Mouse (Mus musculus): ENCODE data around the gene Dixdc1. TPM values are rescaled to one million over a fixed set of nuclear protein-coding genes. Genes with fewer than 3 reads are reported as not detected.

The Dixdc1 gene
- polyA plus RNA-seq, 1 experiment: not detected

GRCm38 (mm10) chr9:50718878-50719277 lies 20.4 kb downstream of the Dixdc1 start:
- H3K36me3 ChIP-seq (ENCODE audit: control insufficient read depth): no peaks in the 10 kb centered on the region
- no peaks in the 10 kb centered on the region for H3K4me1 ChIP-seq (ENCODE audit: control insufficient read depth)
- H3K4me3 ChIP-seq (replicated peaks): no peak overlapping the region
- H3K27me3 ChIP-seq (ENCODE audit: control insufficient read depth): peaks cover 2% of the 10 kb centered on the region; the same call in 1 of the 2 replicates
- H3K9me3 ChIP-seq (ENCODE audit: control insufficient read depth, low read length): no peaks in the 10 kb centered on the region
- no peak for TF ChIP-seq GATA1 (IDR thresholded peaks at IDR 0.05; ENCODE audit: low read length)
- no peak for TF ChIP-seq TAL1 (IDR thresholded peaks at IDR 0.05; ENCODE audit: low read length)

DNA sequence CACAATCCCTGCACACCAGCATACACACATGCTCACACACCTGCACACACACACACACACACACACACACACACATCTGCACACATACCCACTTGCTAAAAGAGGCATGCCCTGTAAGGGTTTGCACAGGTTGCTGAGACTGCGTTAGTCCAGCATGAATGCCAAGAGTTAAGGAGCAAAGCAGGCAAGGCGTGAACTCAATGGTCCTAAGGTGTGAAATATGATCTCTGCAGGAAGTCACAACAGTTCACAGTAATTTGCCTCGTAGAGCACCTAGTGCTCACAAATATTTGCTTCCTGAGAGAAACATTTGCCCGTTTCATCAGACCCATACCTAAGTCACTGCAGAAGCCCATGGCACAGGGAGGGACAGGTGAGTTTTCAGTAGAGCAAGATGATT lies 25.1 kb downstream of the Dixdc1 start:
- no peak overlapping the region for H3K4me3 ChIP-seq (replicated peaks)
- no peaks in the 10 kb centered on the region for H3K36me3 ChIP-seq (ENCODE audit: control insufficient read depth)
- no peaks in the 10 kb centered on the region for H3K4me1 ChIP-seq (ENCODE audit: control insufficient read depth)
- no peak for TF ChIP-seq GATA1 (IDR thresholded peaks at IDR 0.05; ENCODE audit: low read length)
- TF ChIP-seq TAL1 (IDR thresholded peaks at IDR 0.05; ENCODE audit: low read length): no peak
- H3K27me3 ChIP-seq (ENCODE audit: control insufficient read depth): 0 out of 2 replicates have a peak, but pooled peaks cover 2% of the 10 kb centered on the region
- no peaks in the 10 kb centered on the region for H3K9me3 ChIP-seq (ENCODE audit: control insufficient read depth, low read length)

DNA sequence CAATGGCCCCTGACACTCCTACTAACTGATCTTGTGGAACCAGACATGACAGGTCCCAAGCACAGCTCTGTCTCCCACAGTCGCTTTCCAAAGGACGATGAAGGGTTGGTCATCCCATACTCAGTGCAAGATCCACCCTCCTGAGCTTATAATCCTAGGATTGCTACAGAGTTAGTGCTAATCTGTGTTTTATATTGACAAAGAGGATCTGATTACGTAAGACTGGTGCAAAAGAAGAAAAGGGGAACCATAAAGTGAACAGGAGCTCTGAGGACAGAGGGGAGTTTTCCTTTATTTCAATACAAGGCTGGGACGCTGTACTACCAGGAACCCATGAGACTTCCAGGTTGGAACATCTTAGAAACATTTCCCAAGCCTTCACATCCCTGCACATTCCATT lies 28.0 kb downstream of the Dixdc1 start:
- TF ChIP-seq GATA1 (IDR thresholded peaks at IDR 0.05; ENCODE audit: low read length) (no peak), TAL1 (IDR thresholded peaks at IDR 0.05; ENCODE audit: low read length) (no peak)
- H3K4me3 ChIP-seq (replicated peaks): no peak overlapping the region
- no peaks in the 10 kb centered on the region for H3K4me1 ChIP-seq (ENCODE audit: control insufficient read depth)
- H3K27me3 ChIP-seq (ENCODE audit: control insufficient read depth): 0 out of 2 replicates have a peak, but pooled peaks cover 2% of the 10 kb centered on the region
- H3K9me3 ChIP-seq (ENCODE audit: control insufficient read depth, low read length): no peaks in the 10 kb centered on the region
- H3K36me3 ChIP-seq (ENCODE audit: control insufficient read depth): no peaks in the 10 kb centered on the region

DNA sequence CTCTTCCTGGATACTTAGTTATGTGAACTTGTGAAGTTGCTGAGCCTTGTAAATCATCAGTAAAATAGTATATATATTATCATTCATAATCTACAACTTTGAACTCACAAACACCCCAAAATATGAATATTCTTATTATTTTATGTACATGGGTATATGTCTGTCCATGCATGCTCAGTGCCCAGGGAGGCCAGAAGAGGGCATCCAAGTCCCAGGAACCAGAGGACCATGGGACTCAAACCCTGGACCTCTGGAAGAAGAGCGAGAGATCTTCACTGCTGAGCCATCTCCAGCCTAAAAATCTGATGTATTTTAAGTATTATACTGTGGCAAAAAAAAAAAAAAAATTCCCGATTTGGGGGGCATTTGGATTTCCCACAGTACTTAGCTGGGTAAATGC lies 30.2 kb downstream of the Dixdc1 start:
- Histone ChIP-seq H3K9me3 (ENCODE audit: control insufficient read depth, low read length) (no peaks in the 10 kb centered on the region), H3K4me3 (replicated peaks) (no peak overlapping the region), H3K36me3 (ENCODE audit: control insufficient read depth) (no peaks in the 10 kb centered on the region), H3K27me3 (ENCODE audit: control insufficient read depth) (no peaks in the 10 kb centered on the region), H3K4me1 (ENCODE audit: control insufficient read depth) (no peaks in the 10 kb centered on the region)
- no peak for TF ChIP-seq GATA1 (IDR thresholded peaks at IDR 0.05; ENCODE audit: low read length)
- TF ChIP-seq TAL1 (IDR thresholded peaks at IDR 0.05; ENCODE audit: low read length): no peak

DNA sequence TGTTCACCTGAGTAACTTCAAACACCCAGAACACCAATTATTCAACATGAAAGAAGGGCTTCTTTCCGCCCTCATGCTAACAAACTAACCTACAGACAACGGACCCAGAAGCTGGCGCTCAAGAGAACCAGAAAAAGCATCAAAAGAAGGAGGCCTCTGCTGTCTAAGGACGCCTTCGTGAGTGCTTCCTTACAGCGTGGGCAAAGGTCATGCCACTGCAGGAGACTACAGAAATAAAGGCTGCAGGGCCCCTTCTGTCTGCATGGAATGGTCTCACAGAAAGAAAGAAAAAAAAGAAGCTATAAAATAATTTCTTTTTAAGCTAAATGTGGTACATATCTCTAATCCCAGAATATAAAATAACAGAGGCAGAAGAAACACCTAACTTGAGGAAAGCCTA lies 34.4 kb downstream of the Dixdc1 start:
- H3K4me1 ChIP-seq (ENCODE audit: control insufficient read depth): no peaks in the 10 kb centered on the region
- no peaks in the 10 kb centered on the region; the same call in 1 of the 2 replicates for H3K9me3 ChIP-seq (ENCODE audit: control insufficient read depth, low read length)
- no peak overlapping the region for H3K4me3 ChIP-seq (replicated peaks)
- peaks cover 28% of the 10 kb centered on the region for H3K27me3 ChIP-seq (ENCODE audit: control insufficient read depth)
- no peak for TF ChIP-seq GATA1 (IDR thresholded peaks at IDR 0.05; ENCODE audit: low read length)
- H3K36me3 ChIP-seq (ENCODE audit: control insufficient read depth): no peaks in the 10 kb centered on the region

GRCm38 (mm10) chr9:50700921-50701691 lies 38.2 kb downstream of the Dixdc1 start:
- H3K36me3 ChIP-seq (ENCODE audit: control insufficient read depth): no peaks in the 10 kb centered on the region
- TF ChIP-seq TAL1 (IDR thresholded peaks at IDR 0.05; ENCODE audit: low read length) (no peak), GATA1 (IDR thresholded peaks at IDR 0.05; ENCODE audit: low read length) (no peak)
- H3K4me1 ChIP-seq (ENCODE audit: control insufficient read depth): peaks cover 3% of the 10 kb centered on the region
- H3K4me3 ChIP-seq (replicated peaks): no peak overlapping the region
- H3K9me3 ChIP-seq (ENCODE audit: control insufficient read depth, low read length): peaks cover 5% of the 10 kb centered on the region; the same call in 1 of the 2 replicates
- H3K27me3 ChIP-seq (ENCODE audit: control insufficient read depth): peaks cover 66% of the 10 kb centered on the region

- Histone ChIP-seq H3K36me3 (ENCODE audit: control insufficient read depth) (no peaks in the 10 kb centered on the region), H3K27me3 (ENCODE audit: control insufficient read depth) (peaks cover 79% of the 10 kb centered on the region), H3K4me3 (replicated peaks) (peak overlapping the region; percentile 21), H3K9me3 (ENCODE audit: control insufficient read depth, low read length) (peaks cover 5% of the 10 kb centered on the region; the same call in 1 of the 2 replicates), H3K4me1 (ENCODE audit: control insufficient read depth) (peaks cover 3% of the 10 kb centered on the region)
- TF ChIP-seq TAL1 (IDR thresholded peaks at IDR 0.05; ENCODE audit: low read length): no peak
- TF ChIP-seq GATA1 (IDR thresholded peaks at IDR 0.05; ENCODE audit: low read length): no peak
Observed at GRCm38 (mm10) chr9:50698418-50699409, 40.6 kb downstream of the Dixdc1 start.

DNA sequence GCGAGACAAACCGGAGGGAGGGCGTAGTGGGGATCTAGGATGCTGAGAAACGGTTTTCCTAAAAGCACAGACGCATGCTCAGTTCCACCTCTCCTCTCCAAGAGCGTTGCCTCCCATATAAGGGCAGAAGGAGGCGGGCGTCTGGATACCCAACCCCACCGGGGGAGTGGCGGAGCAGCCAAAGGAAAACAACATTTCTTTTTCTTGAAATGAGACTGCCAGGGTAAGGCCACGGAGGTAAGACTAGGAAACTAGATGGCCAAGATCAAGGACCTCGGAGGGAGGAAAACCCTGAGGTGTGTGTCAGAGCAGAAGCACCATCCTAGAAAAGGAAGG lies 41.6 kb downstream of the Dixdc1 start:
- H3K4me3 ChIP-seq (replicated peaks): no peak overlapping the region

More for the DNA sequence above, 41.6 kb downstream of the Dixdc1 start:
- Histone ChIP-seq H3K4me1 (ENCODE audit: control insufficient read depth) (peaks cover 3% of the 10 kb centered on the region), H3K27me3 (ENCODE audit: control insufficient read depth) (peaks cover 84% of the 10 kb centered on the region), H3K9me3 (ENCODE audit: control insufficient read depth, low read length) (peaks cover 5% of the 10 kb centered on the region; the same call in 1 of the 2 replicates), H3K36me3 (ENCODE audit: control insufficient read depth) (no peaks in the 10 kb centered on the region)
- TF ChIP-seq GATA1 (IDR thresholded peaks at IDR 0.05; ENCODE audit: low read length) (no peak), TAL1 (IDR thresholded peaks at IDR 0.05; ENCODE audit: low read length) (no peak)
